20 mouse cellular contexts compared by ENCODE assay signal in genomic region chr7:90280878-90281277, GRCm38 (mm10). TPM values are rescaled to one million over a fixed set of nuclear protein-coding genes. Genes with fewer than 3 reads are reported as not detected.
DNase-seq lines count a peak whose midpoint lies in the region; ATAC-seq and TF ChIP-seq lines count a peak whose summit lies in the region.
"Had no signal": no experiment of that assay in that cellular context is flagged by ENCODE, and none has a peak within 500 bp of the region (broad histone marks: within the 10 kb centered on the region; RNA-seq: fewer than 3 reads in every experiment).

No protein-coding gene starts in this region.

- H3K36me3 ChIP-seq in liver, postnatal 0 days (replicated peaks; ENCODE audit: insufficient read depth, low read length): no peaks in the 10 kb centered on the region
- H3K36me3 ChIP-seq in embryonic facial prominence, embryonic 14.5 days (ENCODE audit: control insufficient read depth, insufficient read depth, low read length): no peaks in the 10 kb centered on the region
- H3K36me3 ChIP-seq in limb, embryonic 12.5 days: no peaks in the 10 kb centered on the region
- H3K36me3 ChIP-seq in hindbrain, embryonic 12.5 days: no peaks in the 10 kb centered on the region
- H3K36me3 ChIP-seq in forebrain, embryonic 12.5 days (replicated peaks): no peaks in the 10 kb centered on the region
- no peaks in the 10 kb centered on the region for H3K36me3 ChIP-seq in stomach, postnatal 0 days (ENCODE audit: control insufficient read depth, insufficient read depth, low read length)
- H3K36me3 ChIP-seq: heart, embryonic 15.5 days; hindbrain, embryonic 15.5 days; liver, embryonic 13.5 days had no signal

- H3K4me3 ChIP-seq in liver, postnatal 0 days (ENCODE audit: low read depth, low read length): no peak overlapping the region
- H3K4me3 ChIP-seq in embryonic facial prominence, embryonic 14.5 days (ENCODE audit: low read depth, low read length): no peak overlapping the region
- no peak overlapping the region for H3K4me3 ChIP-seq in limb, embryonic 12.5 days (replicated peaks)
- H3K4me3 ChIP-seq in hindbrain, embryonic 12.5 days: no peak overlapping the region
- H3K4me3 ChIP-seq in forebrain, embryonic 12.5 days (replicated peaks): no peak overlapping the region
- no peak overlapping the region for H3K4me3 ChIP-seq in stomach, postnatal 0 days (ENCODE audit: low read depth, low read length)
- H3K4me3 ChIP-seq: heart, adult 2 months; heart, embryonic 15.5 days; hindbrain, embryonic 15.5 days; liver, embryonic 13.5 days had no signal

- TF ChIP-seq EP300 in liver, postnatal 0 days (IDR thresholded peaks at IDR 0.05; ENCODE audit: low read depth): no peak
- TF ChIP-seq EP300 in stomach, postnatal 0 days (optimal IDR thresholded peaks at IDR 0.05): no peak

- no peaks in the 10 kb centered on the region for H3K9me3 ChIP-seq in liver, postnatal 0 days (ENCODE audit: low read length)
- no peaks in the 10 kb centered on the region for H3K9me3 ChIP-seq in embryonic facial prominence, embryonic 14.5 days (ENCODE audit: control insufficient read depth, low read length)
- no peaks in the 10 kb centered on the region for H3K9me3 ChIP-seq in limb, embryonic 12.5 days
- no peaks in the 10 kb centered on the region for H3K9me3 ChIP-seq in hindbrain, embryonic 12.5 days (replicated peaks)
- no peaks in the 10 kb centered on the region for H3K9me3 ChIP-seq in forebrain, embryonic 12.5 days
- no peaks in the 10 kb centered on the region for H3K9me3 ChIP-seq in stomach, postnatal 0 days (ENCODE audit: control insufficient read depth, low read length)
- H3K9me3 ChIP-seq: heart, embryonic 15.5 days; hindbrain, embryonic 15.5 days; liver, embryonic 13.5 days had no signal

- DNase-seq in liver, postnatal 0 days: peak; percentile 10
- no peak for DNase-seq in liver
- DNase-seq in embryonic facial prominence, embryonic 14.5 days (ENCODE audit: low spot score): peak; percentile 67
- no peak for DNase-seq in stomach, postnatal 0 days (ENCODE audit: low spot score)
- DNase-seq: adrenal gland, adult 8-10 months; heart, adult 2 months; layer of hippocampus, adult 9-11 months; liver, embryonic 13.5 days had no signal

- H3K4me1 ChIP-seq in liver, postnatal 0 days (ENCODE audit: insufficient read depth): no peaks in the 10 kb centered on the region
- no peaks in the 10 kb centered on the region; the same call in 1 of the 2 replicates for H3K4me1 ChIP-seq in embryonic facial prominence, embryonic 14.5 days (ENCODE audit: control insufficient read depth, insufficient read depth, low read length)
- H3K4me1 ChIP-seq in limb, embryonic 12.5 days (replicated peaks): peaks cover 16% of the 10 kb centered on the region
- H3K4me1 ChIP-seq in hindbrain, embryonic 12.5 days: no peaks in the 10 kb centered on the region
- no peaks in the 10 kb centered on the region for H3K4me1 ChIP-seq in forebrain, embryonic 12.5 days
- peaks cover 3% of the 10 kb centered on the region; the same call in 1 of the 2 replicates for H3K4me1 ChIP-seq in stomach, postnatal 0 days (replicated peaks; ENCODE audit: control insufficient read depth, insufficient read depth)
- H3K4me1 ChIP-seq: hindbrain, embryonic 15.5 days; liver, embryonic 13.5 days had no signal

- H3K27ac ChIP-seq in liver, postnatal 0 days (ENCODE audit: low read depth): no peak overlapping the region
- H3K27ac ChIP-seq in embryonic facial prominence, embryonic 14.5 days (replicated peaks; ENCODE audit: low read depth, low read length): 0 out of 2 replicates have a peak overlapping the region, but pooled peaks have one; percentile 5
- H3K27ac ChIP-seq in limb, embryonic 12.5 days: peak overlapping the region; percentile 50; the same call in 1 of the 2 replicates
- H3K27ac ChIP-seq in hindbrain, embryonic 12.5 days: no peak overlapping the region
- no peak overlapping the region for H3K27ac ChIP-seq in forebrain, embryonic 12.5 days
- H3K27ac ChIP-seq in stomach, postnatal 0 days (replicated peaks): no peak overlapping the region
- H3K27ac ChIP-seq: heart, adult 2 months; heart, embryonic 15.5 days; hindbrain, embryonic 15.5 days; liver, embryonic 13.5 days had no signal

- no peak overlapping the region for H3K4me2 ChIP-seq in liver, postnatal 0 days (ENCODE audit: low read depth, low read length)
- no peak overlapping the region for H3K4me2 ChIP-seq in embryonic facial prominence, embryonic 14.5 days (ENCODE audit: low read depth, low read length)
- H3K4me2 ChIP-seq in limb, embryonic 12.5 days: 0 out of 2 replicates have a peak overlapping the region, but pooled peaks have one; percentile 4
- no peak overlapping the region for H3K4me2 ChIP-seq in hindbrain, embryonic 12.5 days (replicated peaks)
- H3K4me2 ChIP-seq in forebrain, embryonic 12.5 days: no peak overlapping the region
- no peak overlapping the region for H3K4me2 ChIP-seq in stomach, postnatal 0 days (replicated peaks; ENCODE audit: low read depth)
- H3K4me2 ChIP-seq: heart, embryonic 15.5 days; hindbrain, embryonic 15.5 days; liver, embryonic 13.5 days; lung, embryonic 14.5 days had no signal

- ATAC-seq in liver, postnatal 0 days: no peak
- peak; percentile 41; the same call in 1 of the 2 replicates for ATAC-seq in embryonic facial prominence, embryonic 14.5 days (ENCODE audit: low read depth)
- peak; percentile 26 for ATAC-seq in limb, embryonic 12.5 days (ENCODE audit: insufficient number of reproducible peaks, insufficient read depth, low FRiP score, low TSS enrichment, low read depth)
- ATAC-seq in hindbrain, embryonic 12.5 days (ENCODE audit: low FRiP score): no peak
- no peak for ATAC-seq in forebrain, embryonic 12.5 days (ENCODE audit: low FRiP score)
- no peak for ATAC-seq in stomach, postnatal 0 days (ENCODE audit: low FRiP score, low TSS enrichment)
- ATAC-seq: forebrain, embryonic 16.5 days; midbrain, embryonic 16.5 days had no signal

- TF ChIP-seq CTCF in liver, postnatal 0 days (IDR thresholded peaks at IDR 0.05; ENCODE audit: low read depth): no peak
- no peak for TF ChIP-seq CTCF in stomach, postnatal 0 days (IDR thresholded peaks at IDR 0.05; ENCODE audit: low read depth)

- no peaks in the 10 kb centered on the region for H3K27me3 ChIP-seq in liver, postnatal 0 days (ENCODE audit: insufficient read depth, low read length)
- H3K27me3 ChIP-seq in embryonic facial prominence, embryonic 14.5 days (replicated peaks; ENCODE audit: control insufficient read depth, insufficient read depth, low read length): no peaks in the 10 kb centered on the region
- H3K27me3 ChIP-seq in limb, embryonic 12.5 days: no peaks in the 10 kb centered on the region
- H3K27me3 ChIP-seq in hindbrain, embryonic 12.5 days: no peaks in the 10 kb centered on the region
- H3K27me3 ChIP-seq in forebrain, embryonic 12.5 days: no peaks in the 10 kb centered on the region
- H3K27me3 ChIP-seq in stomach, postnatal 0 days (ENCODE audit: control insufficient read depth, insufficient read depth, low read length): no peaks in the 10 kb centered on the region
- H3K27me3 ChIP-seq: heart, embryonic 15.5 days; hindbrain, embryonic 15.5 days; liver, embryonic 13.5 days had no signal

- 53% methylated on average over 8 of the region's 8 CpGs for WGBS in liver, postnatal 0 days (ENCODE audit: insufficient replicate concordance)
- 40% methylated on average over 8 of the region's 8 CpGs for WGBS in embryonic facial prominence, embryonic 14.5 days
- WGBS in limb, embryonic 12.5 days: 28% methylated on average over 8 of the region's 8 CpGs
- WGBS in hindbrain, embryonic 12.5 days: 64% methylated on average over 8 of the region's 8 CpGs
- 61% methylated on average over 8 of the region's 8 CpGs for WGBS in forebrain, embryonic 12.5 days
- 49% methylated on average over 8 of the region's 8 CpGs for WGBS in stomach, postnatal 0 days

- H3K9ac ChIP-seq in liver, postnatal 0 days (replicated peaks): no peak overlapping the region
- H3K9ac ChIP-seq in embryonic facial prominence, embryonic 14.5 days (ENCODE audit: low read depth, low read length): no peak overlapping the region
- H3K9ac ChIP-seq in limb, embryonic 12.5 days (replicated peaks): no peak overlapping the region
- H3K9ac ChIP-seq in hindbrain, embryonic 12.5 days: no peak overlapping the region
- no peak overlapping the region for H3K9ac ChIP-seq in forebrain, embryonic 12.5 days
- no peak overlapping the region for H3K9ac ChIP-seq in stomach, postnatal 0 days (ENCODE audit: low read length)
- H3K9ac ChIP-seq: heart, embryonic 15.5 days; hindbrain, embryonic 15.5 days; liver, embryonic 13.5 days; lung, embryonic 14.5 days had no signal

RNA-seq across cellular contexts. Expression of gene Ccdc83, which starts 15.3 kb away (rescaled TPM):
- polyA plus RNA-seq in liver, postnatal 0 days (2015; fragmentation: Nextera tagmentation; extraction: Ambion mirVana): not detected in 2 replicates
- 0.14 TPM in 1 of 2 replicates, not detected in the other for polyA plus RNA-seq in embryonic facial prominence, embryonic 14.5 days (2014; fragmentation: Nextera tagmentation; extraction: Ambion mirVana)
- polyA plus RNA-seq in limb, embryonic 12.5 days (2016; fragmentation: Nextera tagmentation; extraction: Ambion mirVana): not detected in 2 replicates
- not detected in 2 replicates for polyA plus RNA-seq in hindbrain, embryonic 12.5 days (2016; fragmentation: Nextera tagmentation; extraction: Ambion mirVana)
- not detected in 2 replicates for polyA plus RNA-seq in forebrain, embryonic 12.5 days (2016; fragmentation: Nextera tagmentation; extraction: Ambion mirVana)
- 0.11 TPM in 1 of 2 replicates, not detected in the other for polyA plus RNA-seq in stomach, postnatal 0 days (2015; fragmentation: Nextera tagmentation; extraction: Ambion mirVana)
- polyA plus RNA-seq: C2C12; forebrain, embryonic 16.5 days; heart, embryonic 15.5 days; hindbrain, embryonic 15.5 days; intestine, embryonic 14.5 days; large intestine, adult 2 months; liver, embryonic 13.5 days; lung, embryonic 14.5 days; midbrain, embryonic 16.5 days; neural tube, embryonic 14.5 days had no signal

RNA-seq across cellular contexts. Expression of gene Sytl2, which starts 21.2 kb away (rescaled TPM):
- 0.42 and 0.66 TPM in 2 replicates for polyA plus RNA-seq in liver, postnatal 0 days (2015; fragmentation: Nextera tagmentation; extraction: Ambion mirVana)
- 29.7 and 34.6 TPM in 2 replicates for polyA plus RNA-seq in embryonic facial prominence, embryonic 14.5 days (2014; fragmentation: Nextera tagmentation; extraction: Ambion mirVana)
- 8.9 and 10.9 TPM in 2 replicates for polyA plus RNA-seq in limb, embryonic 12.5 days (2016; fragmentation: Nextera tagmentation; extraction: Ambion mirVana)
- polyA plus RNA-seq in hindbrain, embryonic 12.5 days (2016; fragmentation: Nextera tagmentation; extraction: Ambion mirVana): 5.6 and 6.7 TPM in 2 replicates
- polyA plus RNA-seq in forebrain, embryonic 12.5 days (2016; fragmentation: Nextera tagmentation; extraction: Ambion mirVana): 0.67 and 1.0 TPM in 2 replicates
- 31.0 and 32.3 TPM in 2 replicates for polyA plus RNA-seq in stomach, postnatal 0 days (2015; fragmentation: Nextera tagmentation; extraction: Ambion mirVana)

Comparison
In these comparisons a context has a peak if more than half of its experiments do, and no peak if none do; other contexts are left out.
1. DNase-seq: peak in liver, postnatal 0 days (single experiment) and embryonic facial prominence, embryonic 14.5 days (single experiment); none in liver (single experiment) and stomach, postnatal 0 days (single experiment).
2. ATAC-seq: peak in embryonic facial prominence, embryonic 14.5 days (single experiment) and limb, embryonic 12.5 days (single experiment); none in liver, postnatal 0 days (single experiment), hindbrain, embryonic 12.5 days (single experiment), forebrain, embryonic 12.5 days (single experiment) and stomach, postnatal 0 days (single experiment).
3. H3K27ac ChIP-seq: peak in embryonic facial prominence, embryonic 14.5 days (single experiment) and limb, embryonic 12.5 days (single experiment); none in liver, postnatal 0 days (single experiment), hindbrain, embryonic 12.5 days (single experiment), forebrain, embryonic 12.5 days (single experiment) and stomach, postnatal 0 days (single experiment).